Mouse (Mus musculus) R1 (cell line): ENCODE measurements at regions not wholly inside any gene's neighbourhood (a gene's known extent, or its start where the extent isn't known, plus 50 kb on each side); places are given as distances from the start of the nearest gene placed in this dataset.

Source experiments
- DNase-seq: peaks from one replicate; pipeline ENCODE4 v3.0.0-alpha.2; 2018; ENCODE audit warnings: low read depth, low spot score

- DNase-seq = no peak
Observed at GRCm38 (mm10) chr5:52920251-52920650, 86.4 kb downstream of the Anapc4 start.

DNA sequence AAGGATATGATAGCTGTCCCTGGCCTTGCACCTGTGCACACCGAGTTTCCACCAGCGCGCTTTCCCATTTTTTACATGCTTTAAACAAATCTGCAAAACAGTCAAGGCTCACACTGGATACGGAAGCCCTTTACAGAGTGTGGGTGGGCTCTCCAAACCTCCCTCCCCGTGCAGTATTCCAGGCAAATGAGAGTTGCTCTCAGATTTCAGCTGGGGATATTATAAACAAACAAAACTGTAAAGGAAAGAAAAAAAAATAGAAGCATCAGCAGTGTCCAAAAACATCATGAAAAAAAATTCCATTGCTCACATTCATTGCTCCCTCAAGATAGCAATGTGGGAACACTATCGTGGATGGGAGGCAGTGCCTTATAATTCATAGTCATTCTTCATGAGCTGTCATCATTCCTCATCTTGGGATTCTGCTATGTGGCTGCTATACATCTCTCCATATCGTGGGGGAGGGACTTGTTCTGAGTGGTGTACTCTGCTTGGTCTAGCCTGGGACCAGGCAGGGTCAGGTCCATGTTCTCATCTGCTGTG, 87.0 kb downstream of the Anapc4 start:
- DNase-seq = no peak

GRCm38 (mm10) chr5:52925006-52925405, 91.2 kb downstream of the Anapc4 start:
- no peak for DNase-seq

DNA sequence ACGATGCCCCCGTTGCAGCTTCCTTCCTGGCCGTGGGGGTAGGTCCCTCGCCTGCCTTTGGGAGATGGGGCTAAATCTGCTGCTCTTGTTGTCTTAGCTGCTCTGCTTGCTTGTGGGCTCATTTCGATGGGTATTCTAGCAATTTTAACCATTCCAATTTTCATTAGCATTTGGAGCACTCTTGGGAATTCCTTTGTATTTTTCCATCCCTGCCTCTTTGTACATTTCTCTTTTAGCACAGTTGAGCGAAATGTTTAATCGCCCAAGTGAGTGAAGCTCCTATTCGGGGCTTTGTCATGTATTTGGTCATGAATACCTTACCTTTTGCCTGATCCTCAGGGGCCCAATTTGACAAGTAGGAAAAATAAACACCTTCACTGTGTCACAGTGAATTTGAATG, 95.9 kb downstream of the Anapc4 start:
- DNase-seq = peak; percentile 17

DNA sequence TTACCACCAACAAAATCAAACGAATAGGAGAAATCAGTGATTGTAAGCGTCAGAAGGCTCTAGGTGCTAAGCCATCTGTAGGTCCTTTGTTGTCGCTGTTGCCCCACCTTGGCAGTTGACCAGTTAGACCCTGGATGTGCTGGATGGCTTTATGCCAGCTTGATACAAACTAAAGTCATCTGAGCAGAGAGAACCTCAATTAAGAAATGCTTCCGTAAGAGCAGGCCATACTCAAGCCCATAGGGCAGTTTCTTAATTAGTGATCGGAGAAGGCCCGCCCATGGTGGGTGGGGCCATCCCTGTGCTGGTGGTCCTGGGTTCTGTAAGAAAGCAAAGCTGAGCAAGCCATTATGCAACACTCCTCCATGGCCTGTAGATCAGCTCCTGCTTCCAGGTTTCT, 99.5 kb downstream of the Anapc4 start:
- peak; percentile 7 for DNase-seq

GRCm38 (mm10) chr5:52937626-52938025, 100.3 kb upstream of the Slc34a2 start:
- no peak for DNase-seq

- no peak for DNase-seq
Observed at GRCm38 (mm10) chr5:52939994-52940393, 97.9 kb upstream of the Slc34a2 start.

DNA sequence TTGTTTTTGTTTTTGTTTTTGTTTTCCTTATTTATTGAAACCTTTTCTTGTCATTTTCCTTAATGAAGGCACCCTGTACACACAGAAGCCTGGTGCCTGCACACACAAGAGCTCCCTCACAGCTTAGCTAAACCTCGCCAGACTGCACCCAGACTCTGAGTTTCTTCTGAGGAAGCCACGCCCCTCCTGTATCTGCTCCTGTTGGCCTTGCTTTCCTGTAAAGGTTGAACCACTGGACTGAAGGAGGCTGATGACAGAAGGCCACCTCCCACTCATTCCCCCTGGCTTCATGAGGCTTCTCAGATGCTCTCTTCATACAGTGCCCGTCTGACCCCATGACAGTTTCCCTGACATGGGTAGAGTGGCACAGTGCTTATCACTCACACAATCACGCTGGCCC, 97.2 kb upstream of the Slc34a2 start:
- no peak for DNase-seq

DNA sequence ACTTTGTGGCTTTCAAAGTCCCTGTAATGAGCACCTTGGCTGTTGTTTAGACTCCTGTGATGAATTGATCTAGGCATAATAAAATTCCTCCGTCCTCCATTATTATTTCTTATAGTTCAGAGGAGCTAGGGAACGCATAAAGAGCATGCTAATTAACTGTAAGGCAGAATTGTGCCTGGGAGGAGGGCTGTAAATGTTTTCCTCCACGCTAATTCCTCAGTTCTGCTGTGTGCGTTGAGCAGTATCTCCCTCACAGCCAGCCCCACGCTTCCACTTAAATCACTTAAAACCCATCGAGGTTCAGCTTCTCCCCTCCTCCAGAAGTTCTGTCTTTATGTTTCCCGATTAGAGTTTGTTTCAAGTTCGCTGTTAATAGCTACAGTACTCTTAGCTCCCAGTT, 84.0 kb upstream of the Slc34a2 start:
- no peak for DNase-seq

DNA sequence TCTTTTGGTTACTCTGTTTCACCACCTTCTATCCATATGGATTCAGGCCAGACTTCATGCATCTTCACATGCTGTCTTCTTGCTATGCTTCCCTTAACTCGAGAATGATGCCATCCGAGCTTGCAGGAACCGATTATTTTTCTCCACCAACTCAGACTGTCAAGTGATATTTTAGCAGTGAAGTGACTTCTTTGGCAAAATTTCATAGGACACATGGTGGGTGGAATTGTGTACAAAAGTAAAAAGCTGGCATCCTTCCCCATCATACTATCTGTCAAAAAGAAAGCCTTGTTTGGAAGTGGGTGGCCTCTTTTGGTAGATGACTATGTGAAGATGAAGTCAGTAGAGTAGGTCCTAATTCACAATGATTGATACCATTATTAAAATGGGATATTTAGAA, 83.2 kb upstream of the Slc34a2 start:
- no peak for DNase-seq

GRCm38 (mm10) chr5:52964209-52964608, 73.7 kb upstream of the Slc34a2 start:
- no peak for DNase-seq

DNA sequence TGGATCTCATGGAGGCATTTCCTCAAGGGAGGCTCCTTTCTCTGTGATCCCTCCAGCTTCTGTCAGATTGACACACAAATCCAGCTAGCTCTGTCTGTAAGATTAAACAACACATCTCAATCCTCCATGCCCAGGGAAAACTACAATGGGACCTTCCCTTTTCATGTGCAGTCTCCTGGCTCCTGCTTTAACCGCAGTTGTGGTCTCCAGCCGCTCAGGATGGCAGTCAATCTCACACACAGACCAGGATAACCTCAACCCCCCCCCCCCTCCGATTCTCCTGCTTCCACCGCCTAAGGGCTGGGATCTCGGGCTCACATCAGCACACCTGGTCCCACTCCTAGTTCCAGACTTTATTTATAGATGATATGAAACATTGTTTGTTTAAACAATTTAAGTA, 66.1 kb upstream of the Slc34a2 start:
- no peak for DNase-seq

DNA sequence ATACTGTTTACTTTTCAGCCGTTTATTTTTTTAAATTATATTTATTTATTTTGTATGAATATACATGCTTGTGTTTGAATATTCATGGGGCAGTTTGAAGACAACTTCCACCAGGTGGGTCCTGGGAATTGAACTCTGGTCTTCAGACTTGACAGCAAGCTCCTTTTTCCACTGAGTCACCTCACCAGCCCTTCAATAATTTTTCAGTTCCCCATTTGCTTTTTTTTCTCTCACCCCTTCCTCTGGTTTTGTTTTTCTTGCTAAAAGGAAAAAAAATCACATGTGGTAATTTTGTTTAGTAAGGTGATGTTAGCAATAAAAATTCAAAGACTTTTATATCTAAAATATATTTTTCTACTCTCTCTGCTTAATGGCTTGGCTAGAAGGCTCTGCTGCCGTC, 64.9 kb upstream of the Slc34a2 start:
- no peak for DNase-seq

DNA sequence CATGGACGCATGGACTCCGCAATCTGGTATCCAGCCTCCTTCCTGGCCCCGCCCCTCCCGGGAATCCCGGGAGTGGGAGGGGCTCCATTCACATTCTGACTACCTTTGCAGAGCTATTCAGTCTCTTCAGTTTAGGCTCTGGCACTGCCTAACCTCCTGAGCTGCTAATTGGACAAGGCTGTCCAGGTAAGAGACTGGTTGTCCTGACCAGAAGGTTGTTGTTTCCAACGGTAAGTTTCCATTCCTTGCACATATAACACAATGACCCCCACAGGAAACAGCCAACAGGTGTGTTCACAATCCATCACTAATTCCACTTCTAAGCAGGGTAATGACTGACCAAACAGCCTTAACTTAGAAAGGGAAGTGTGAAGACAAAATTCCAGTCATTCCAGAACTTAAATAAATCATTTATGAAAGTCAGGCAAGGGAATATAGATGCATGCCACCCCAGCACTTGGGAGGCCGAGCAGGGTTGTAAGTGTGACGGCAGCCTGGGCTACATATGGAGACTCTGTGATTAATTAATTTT, 62.3 kb upstream of the Slc34a2 start:
- peak; percentile 63 for DNase-seq

DNA sequence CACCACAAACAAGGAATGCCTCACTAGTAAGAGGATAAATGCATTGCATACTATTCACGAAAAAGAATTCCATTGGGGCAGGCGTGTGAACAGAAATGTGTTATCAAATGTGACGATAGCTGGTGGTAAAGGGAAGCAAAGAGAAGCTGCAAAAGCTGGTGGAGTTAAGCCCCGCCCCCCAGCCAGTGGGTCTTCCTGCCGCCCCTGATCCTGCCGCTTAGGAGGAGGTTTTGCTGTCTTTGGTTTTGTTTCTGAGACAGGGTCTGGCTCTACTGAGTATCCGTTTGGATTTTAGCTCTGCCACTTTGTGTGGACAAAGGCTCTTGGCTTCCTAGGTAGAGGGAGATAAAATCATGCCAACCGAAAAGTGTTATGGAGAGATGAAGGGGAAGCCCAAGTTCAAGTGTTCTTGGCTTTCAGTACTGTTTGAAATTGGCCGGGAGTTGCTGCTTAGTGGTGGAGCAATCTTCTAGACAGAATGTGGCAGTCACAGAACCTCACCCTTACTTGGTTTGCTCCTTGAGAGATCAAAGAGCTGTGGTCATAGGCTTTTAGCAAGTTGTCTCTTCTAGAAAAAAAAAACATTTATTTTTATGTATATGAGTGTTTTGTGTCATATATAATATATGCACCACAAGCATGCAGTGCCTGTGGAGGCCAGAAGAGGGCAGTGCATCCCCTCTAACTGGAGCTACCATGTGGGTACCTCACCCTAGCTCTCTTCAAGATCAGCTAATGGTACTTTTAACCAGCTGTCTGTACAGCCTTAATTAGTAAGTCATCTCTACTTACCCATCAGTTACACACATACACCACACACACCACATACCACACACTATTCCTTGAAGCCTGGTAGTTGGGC, 59.8 kb upstream of the Slc34a2 start:
- DNase-seq = peak; percentile 75

- no peak for DNase-seq
Observed at GRCm38 (mm10) chr5:52979458-52979857, 58.4 kb upstream of the Slc34a2 start.

- no peak for DNase-seq
Observed at GRCm38 (mm10) chr5:52982056-52982455, 55.8 kb upstream of the Slc34a2 start.

DNA sequence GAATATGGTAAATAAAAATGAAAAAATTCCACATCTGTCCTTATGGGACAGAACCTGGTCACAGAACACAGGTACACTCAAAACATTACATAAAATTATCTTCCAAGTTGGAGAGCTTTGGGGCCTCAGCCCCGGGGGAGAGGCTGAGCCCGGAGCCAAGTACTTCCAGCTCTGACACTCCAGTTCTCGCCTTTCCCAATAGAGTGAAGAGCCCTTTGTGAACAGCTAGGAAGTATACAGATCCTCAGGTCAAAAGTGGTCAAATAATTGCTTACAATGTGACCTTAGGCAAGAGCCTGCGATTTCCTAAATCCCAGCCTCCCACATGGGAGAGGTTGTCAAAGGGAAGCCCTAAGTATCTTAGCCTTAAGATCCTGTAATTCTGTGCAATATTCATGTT, 55.1 kb upstream of the Slc34a2 start:
- DNase-seq = no peak
